Mouse (Mus musculus) small intestine, adult 2 months (tissue): Measurements from ENCODE around the gene Wbp4. TPM values are rescaled to one million over a fixed set of nuclear protein-coding genes. Genes with fewer than 3 reads are reported as not detected.

Experiments used
- H3K27ac ChIP-seq: fragments of 200-500 bp; 2 replicates; pipeline ENCODE4 v1.5.1; 2012; ENCODE audit warnings: low read depth, low read length, control low read depth, inconsistent platforms; ENCODE audit not compliant: insufficient read depth
- H3K27me3 ChIP-seq: fragments of 200-500 bp; 2 replicates; pipeline ENCODE4 v1.6.1; 2012; ENCODE audit warnings: mild to moderate bottlenecking, moderate library complexity, low read length, inconsistent platforms; ENCODE audit not compliant: control insufficient read depth, insufficient read depth
- H3K36me3 ChIP-seq: fragments of 200-500 bp; 2 replicates; pipeline ENCODE4 v1.6.1; 2012; ENCODE audit warnings: mild to moderate bottlenecking, low read length, control low read depth, inconsistent platforms; ENCODE audit not compliant: control insufficient read depth, insufficient read depth
- H3K4me1 ChIP-seq: fragments of 200-500 bp; 2 replicates; pipeline ENCODE4 v1.6.1; 2012; ENCODE audit warnings: low read length, inconsistent platforms, mixed read lengths; ENCODE audit not compliant: control insufficient read depth, insufficient read depth, insufficient read length
- H3K4me3 ChIP-seq: fragments of 200-500 bp; 2 replicates; pipeline ENCODE4 v1.5.1; 2012; ENCODE audit warnings: low read depth, mild to moderate bottlenecking, control low read depth, inconsistent platforms, low read length, moderate library complexity
- CTCF ChIP-seq: fragments of 200-500 bp; IDR thresholded peaks from 2 replicates; pipeline ENCODE4 v1.5.1; 2012; ENCODE audit warnings: low read depth, mild to moderate bottlenecking, control low read depth, inconsistent platforms, low read length, moderate library complexity, mixed read lengths; ENCODE audit not compliant: insufficient replicate concordance, insufficient read length; ENCODE audit errors: extremely low read depth
- POLR2A ChIP-seq: fragments of 200-500 bp; IDR thresholded peaks from 2 replicates; pipeline ENCODE4 v1.6.1; 2012; ENCODE audit warnings: low read depth, mild to moderate bottlenecking, control low read depth, inconsistent platforms, low read length, moderate library complexity
- WGBS: fragments of 180-500 bp; shearing (Covaris S2); methylation state at CpG from one replicate; pipeline ENCODE4 v1.1.7; 2018; 5-methylcytosine and 5-hydroxymethylcytosine counted together
- polyA plus RNA-seq: library from polyadenylated mRNA; depleted of rRNA; stranded (reverse); fragments of >200 nt; gene quantifications from 2 replicates; pipeline ENCODE4 v1.2.3, GENCODE M21; 2012

Gene Wbp4
- polyA plus RNA-seq, 1 experiment, result 2.0 TPM

GRCm38 (mm10) chr14:79506207-79506606 lies 24.9 kb upstream of the Wbp4 start:
- peaks cover 26% of the 10 kb centered on the region for H3K4me1 ChIP-seq
- TF ChIP-seq POLR2A, result no peak
- no peak for TF ChIP-seq CTCF
- H3K27me3 ChIP-seq, result no peaks in the 10 kb centered on the region
- H3K4me3 ChIP-seq, result no peak overlapping the region
- no peak overlapping the region for H3K27ac ChIP-seq
- WGBS, result 75% methylated on average over 9 of the region's 9 CpGs
- H3K36me3 ChIP-seq, result no peaks in the 10 kb centered on the region

GRCm38 (mm10) chr14:79504246-79505006 lies 23.1 kb upstream of the Wbp4 start:
- Histone ChIP-seq H3K4me1 (peaks cover 25% of the 10 kb centered on the region), H3K4me3 (no peak overlapping the region), H3K36me3 (no peaks in the 10 kb centered on the region), H3K27me3 (no peaks in the 10 kb centered on the region), H3K27ac (peak overlapping the region; percentile 38; the same call in 1 of the 2 replicates)
- WGBS, result 88% methylated on average over 7 of the region's 7 CpGs
- TF ChIP-seq POLR2A (no peak), CTCF (no peak)

GRCm38 (mm10) chr14:79503371-79504075 lies 22.2 kb upstream of the Wbp4 start:
- 20% methylated on average over 5 of the region's 5 CpGs for WGBS
- Histone ChIP-seq H3K4me3 (no peak overlapping the region), H3K27ac (peak overlapping the region; percentile 38), H3K4me1 (peaks cover 22% of the 10 kb centered on the region; the same call in 1 of the 2 replicates), H3K36me3 (no peaks in the 10 kb centered on the region), H3K27me3 (no peaks in the 10 kb centered on the region)
- no peak for TF ChIP-seq POLR2A
- TF ChIP-seq CTCF, result no peak

GRCm38 (mm10) chr14:79500756-79501155 lies 19.4 kb upstream of the Wbp4 start:
- H3K4me1 ChIP-seq, result peaks cover 12% of the 10 kb centered on the region; the same call in 1 of the 2 replicates
- TF ChIP-seq POLR2A, result no peak
- WGBS, result 74% methylated on average over 4 of the region's 4 CpGs
- H3K36me3 ChIP-seq, result no peaks in the 10 kb centered on the region; the same call in 1 of the 2 replicates
- no peak overlapping the region for H3K4me3 ChIP-seq
- no peak overlapping the region for H3K27ac ChIP-seq
- H3K27me3 ChIP-seq, result no peaks in the 10 kb centered on the region

- H3K4me3 ChIP-seq, result no peak overlapping the region
- no peaks in the 10 kb centered on the region; the same call in 1 of the 2 replicates for H3K36me3 ChIP-seq
- no peak overlapping the region for H3K27ac ChIP-seq
- TF ChIP-seq CTCF, result no peak
- no peak for TF ChIP-seq POLR2A
- no peaks in the 10 kb centered on the region for H3K27me3 ChIP-seq
- H3K4me1 ChIP-seq, result peaks cover 12% of the 10 kb centered on the region; the same call in 1 of the 2 replicates
- WGBS, result 62% methylated on average over 9 of the region's 9 CpGs
Measured at GRCm38 (mm10) chr14:79499326-79499725, 18.0 kb upstream of the Wbp4 start.

- H3K4me3 ChIP-seq, result no peak overlapping the region
- 63% methylated on average over 6 of the region's 6 CpGs for WGBS
- no peak for TF ChIP-seq POLR2A
- no peak for TF ChIP-seq CTCF
- H3K4me1 ChIP-seq, result peaks cover 8% of the 10 kb centered on the region; the same call in 1 of the 2 replicates
- peaks cover 6% of the 10 kb centered on the region for H3K36me3 ChIP-seq
- no peaks in the 10 kb centered on the region for H3K27me3 ChIP-seq
- no peak overlapping the region for H3K27ac ChIP-seq
Measured at GRCm38 (mm10) chr14:79494349-79494748, 13.0 kb upstream of the Wbp4 start.

GRCm38 (mm10) chr14:79490246-79490645 lies 8.9 kb upstream of the Wbp4 start:
- TF ChIP-seq CTCF (no peak), POLR2A (no peak)
- Histone ChIP-seq H3K36me3 (peaks cover 6% of the 10 kb centered on the region; the same call in 1 of the 2 replicates), H3K4me1 (peaks cover 15% of the 10 kb centered on the region), H3K27ac (no peak overlapping the region), H3K4me3 (no peak overlapping the region), H3K27me3 (no peaks in the 10 kb centered on the region)
- 47% methylated on average over 3 of the region's 3 CpGs for WGBS
